Mouse (Mus musculus) adrenal gland, postnatal 10 days (tissue): ENCODE results near the gene Lrrc38. TPM values are rescaled to one million over a fixed set of nuclear protein-coding genes. Genes with fewer than 3 reads are reported as not detected.
A peak's percentile ranks its signal among the peaks of the same experiment; 100 is the strongest.
"Not testable (repeated sequence)": the region's sequence is repeated elsewhere in the genome, so short reads cannot be mapped to it uniquely, and the experiment has no call there.

Source experiments
- DNase-seq: peaks from one replicate; pipeline ENCODE4 v3.0.0; 2021; ENCODE audit warnings: mixed read lengths
- long read RNA-seq, 2 experiments: library from polyadenylated mRNA; stranded (forward); transcript quantifications; one replicate each; pipeline ENCODE4 v2.0.0; 2021
- total RNA-seq, 2 experiments: library from RNA; stranded (reverse); gene quantifications; 2 replicates each; pipeline ENCODE4 v1.2.3; 2021

Lrrc38 gene
- under 1 TPM; 0.36 to 0.61 TPM for total RNA-seq
- long read RNA-seq, experiment 1, partial matches to known transcripts, result 0 of 1 reads
- long read RNA-seq, experiment 1, other reads (novel, unspliced or antisense), result 0 of 1 reads
- long read RNA-seq, experiment 2, result 0 reads

- peak; percentile 20 for DNase-seq
Measured at GRCm38 (mm10) chr4:143349484-143349906, at the start of gene Lrrc38. TSS of gene Lrrc38 (plus strand) at chr4:143349757.

GRCm38 (mm10) chr4:143300113-143300688 is 49.4 kb upstream of the Lrrc38 start:
- DNase-seq, result no peak

- no peak for DNase-seq
Measured at GRCm38 (mm10) chr4:143301042-143301441, 48.5 kb upstream of the Lrrc38 start.

GRCm38 (mm10) chr4:143301875-143302274 is 47.7 kb upstream of the Lrrc38 start:
- no peak for DNase-seq

- DNase-seq, result no peak
Measured at GRCm38 (mm10) chr4:143302279-143302890, 47.2 kb upstream of the Lrrc38 start.

GRCm38 (mm10) chr4:143305031-143305430 is 44.5 kb upstream of the Lrrc38 start:
- no peak for DNase-seq

GRCm38 (mm10) chr4:143305987-143306772 is 43.4 kb upstream of the Lrrc38 start:
- DNase-seq, result no peak

GRCm38 (mm10) chr4:143311341-143311740 is 38.2 kb upstream of the Lrrc38 start:
- peak; percentile 49 for DNase-seq

- DNase-seq, result no peak
Measured at GRCm38 (mm10) chr4:143313299-143313698, 36.3 kb upstream of the Lrrc38 start.

GRCm38 (mm10) chr4:143324176-143324924 is 25.2 kb upstream of the Lrrc38 start:
- DNase-seq, result no peak

GRCm38 (mm10) chr4:143324925-143325624 is 24.5 kb upstream of the Lrrc38 start:
- no peak for DNase-seq

GRCm38 (mm10) chr4:143325625-143325941 is 24.0 kb upstream of the Lrrc38 start:
- DNase-seq, result peak; percentile 89

- DNase-seq, result no peak
Measured at GRCm38 (mm10) chr4:143330566-143330965, 19.0 kb upstream of the Lrrc38 start.

- no peak for DNase-seq
Measured at GRCm38 (mm10) chr4:143331787-143332186, 17.8 kb upstream of the Lrrc38 start.

- no peak for DNase-seq
Measured at GRCm38 (mm10) chr4:143334145-143334544, 15.4 kb upstream of the Lrrc38 start.

GRCm38 (mm10) chr4:143334995-143335394 is 14.6 kb upstream of the Lrrc38 start:
- DNase-seq, result no peak

GRCm38 (mm10) chr4:143336096-143336495 is 13.5 kb upstream of the Lrrc38 start:
- no peak for DNase-seq

- DNase-seq, result no peak
Measured at GRCm38 (mm10) chr4:143339808-143340207, 9.7 kb upstream of the Lrrc38 start.

GRCm38 (mm10) chr4:143341470-143341869 is 8.1 kb upstream of the Lrrc38 start:
- no peak for DNase-seq

GRCm38 (mm10) chr4:143345491-143345890 is 4.1 kb upstream of the Lrrc38 start:
- not testable (repeated sequence) for DNase-seq

GRCm38 (mm10) chr4:143348678-143349077 is 879 bp upstream of the Lrrc38 start:
- no peak for DNase-seq
